Mouse (Mus musculus) heart, adult 2 months (tissue): ENCODE measurements at regions not wholly inside any gene's neighbourhood (a gene's known extent, or its start where the extent isn't known, plus 50 kb on each side); places are given as distances from the start of the nearest gene placed in this dataset.

Source experiments
- CTCF ChIP-seq: fragments of 200-600 bp; IDR thresholded peaks from 2 replicates; pipeline ENCODE4 v1.8.1; 2022; ENCODE audit warnings: antibody characterized with exemption, mild to moderate bottlenecking, moderate library complexity
- EP300 ChIP-seq: fragments of 200-500 bp; IDR thresholded peaks from 2 replicates; pipeline ENCODE4 v1.6.1; 2011; ENCODE audit warnings: low read depth, low read length, control low read depth; ENCODE audit not compliant: insufficient read depth

DNA sequence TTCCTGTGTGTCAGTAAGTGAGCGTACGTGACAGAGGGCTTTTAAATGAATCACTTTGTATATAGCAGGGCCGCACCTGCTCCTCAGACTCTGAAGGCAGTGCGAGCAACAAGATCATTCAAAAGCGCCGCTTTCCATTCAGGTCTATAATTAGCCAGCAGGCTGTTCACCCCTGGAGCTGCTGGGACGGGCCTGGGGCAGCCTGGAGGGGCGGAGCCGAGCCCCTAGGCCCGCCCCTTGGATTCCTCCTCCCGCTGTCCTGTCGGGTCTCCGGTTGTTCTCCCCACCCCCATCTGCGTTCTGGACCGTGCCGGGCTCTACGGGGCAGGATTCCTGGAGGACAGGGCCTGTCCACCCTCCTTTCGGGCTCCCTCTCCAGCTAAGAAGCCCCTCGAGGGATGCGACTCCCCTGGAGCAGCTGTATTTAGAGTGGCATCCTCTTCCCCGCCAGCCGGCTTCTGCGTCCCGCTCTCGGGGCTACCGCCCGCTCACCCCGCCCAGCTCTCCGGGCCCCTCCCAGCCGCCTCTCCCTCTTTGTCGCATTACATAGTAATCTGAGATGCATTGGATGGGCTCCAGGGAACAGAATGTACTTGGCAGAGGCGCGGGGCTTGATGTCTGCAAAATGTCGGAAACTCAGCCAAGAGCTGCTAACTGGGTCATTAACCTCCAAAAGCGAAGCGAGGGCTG lies 227.7 kb upstream of the Tprg start:
- peak; percentile 100 for TF ChIP-seq EP300
- TF ChIP-seq CTCF, result peak; percentile 28
